Mouse (Mus musculus) G1E (cell line): ENCODE data around the gene Grin2a.

ENCODE experiments used
- CTCF ChIP-seq: IDR thresholded peaks from 2 replicates; pipeline ENCODE4 v1.5.1; 2012; ENCODE audit warnings: low read depth, low read length, inconsistent platforms, mixed read lengths
- GATA1 ChIP-seq: IDR thresholded peaks from 2 replicates; pipeline ENCODE4 v1.6.1; 2012; ENCODE audit warnings: borderline replicate concordance, low read length, inconsistent platforms, mixed read lengths
- GATA2 ChIP-seq: IDR thresholded peaks from 2 replicates; pipeline ENCODE4 v1.6.1; 2012; ENCODE audit warnings: low read depth, low read length, inconsistent platforms, borderline replicate concordance
- TAL1 ChIP-seq: conservative IDR thresholded peaks from 2 replicates; pipeline ENCODE4 v1.6.1; 2012; ENCODE audit warnings: low read depth, low read length, inconsistent platforms, mixed read lengths

GRCm38 (mm10) chr16:9884141-9884540, 111.2 kb downstream of the Grin2a start:
- TF ChIP-seq GATA2 (no peak), CTCF (no peak), GATA1 (no peak), TAL1 (no peak)
